Mouse (Mus musculus) E14TG2a.4 (cell line): ENCODE measurements around the gene Nt5dc2.

Source experiments
- CTCF ChIP-seq: conservative IDR thresholded peaks from 2 replicates; pipeline ENCODE4 v1.5.1; 2014; ENCODE audit warnings: low read length
- NANOG ChIP-seq: IDR thresholded peaks from 2 replicates; pipeline ENCODE4 v1.6.1; 2014; ENCODE audit warnings: borderline replicate concordance, low read length, mixed read lengths
- POU5F1 ChIP-seq: IDR thresholded peaks from 2 replicates; pipeline ENCODE4 v1.6.1; 2014; ENCODE audit warnings: low read length, borderline replicate concordance

DNA sequence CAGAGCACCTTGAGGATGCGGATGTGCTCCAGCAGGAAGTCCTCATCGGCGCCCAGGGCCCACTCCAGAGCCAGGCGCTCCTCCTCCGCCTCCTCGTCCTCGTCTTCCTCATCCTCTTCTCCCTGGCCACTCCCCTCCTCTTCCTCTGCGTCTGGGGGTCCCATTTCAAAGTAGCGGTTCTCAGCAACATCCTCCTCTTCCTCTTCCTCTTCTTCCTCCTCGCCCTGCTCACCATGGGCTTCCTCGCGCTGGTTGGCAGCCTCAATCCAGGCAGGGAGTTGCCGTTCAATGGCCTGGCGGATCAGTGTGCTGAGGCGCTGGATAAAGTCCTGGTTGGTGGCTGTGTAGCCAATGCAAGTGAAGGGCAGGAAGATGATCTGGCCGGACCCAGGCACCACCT is 46.4 kb downstream of the Nt5dc2 start:
- TF ChIP-seq CTCF (no peak), NANOG (no peak), POU5F1 (no peak)
